Mouse (Mus musculus) midbrain, embryonic 11.5 days (tissue): ENCODE results near the gene Cd151. TPM values are rescaled to one million over a fixed set of nuclear protein-coding genes. Genes with fewer than 3 reads are reported as not detected.

Source experiments
- ATAC-seq: fragments of 200-750 bp; cut with Nextera tagmentation; 2 replicates; pipeline ENCODE4 v1.8.0; 2017; ENCODE audit warnings: moderate TSS enrichment, moderate library complexity; ENCODE audit not compliant: low FRiP score
- DNase-seq: peaks from one replicate; pipeline ENCODE4 v3.0.0; 2015; ENCODE audit warnings: low spot score; ENCODE audit errors: missing footprints
- H3K27ac ChIP-seq: fragments of 300-500 bp; sonication (generic); 2 replicates; pipeline ENCODE4 v1.5.1; 2014; ENCODE audit warnings: low read depth, low read length
- H3K27me3 ChIP-seq: fragments of 300-500 bp; sonication (generic); 2 replicates; pipeline ENCODE4 v1.6.1; 2014; ENCODE audit warnings: mild to moderate bottlenecking, low read length, moderate library complexity, mixed read lengths; ENCODE audit not compliant: control insufficient read depth, insufficient read depth
- H3K36me3 ChIP-seq: fragments of 300-500 bp; sonication (generic); 2 replicates; pipeline ENCODE4 v1.6.1; 2014; ENCODE audit warnings: mild to moderate bottlenecking, low read length, moderate library complexity, mixed read lengths; ENCODE audit not compliant: control insufficient read depth, insufficient read depth
- H3K4me1 ChIP-seq: fragments of 300-500 bp; sonication (generic); 2 replicates; pipeline ENCODE4 v1.6.1; 2014; ENCODE audit warnings: low read length; ENCODE audit not compliant: control insufficient read depth, insufficient read depth
- H3K4me2 ChIP-seq: fragments of 300-500 bp; sonication (generic); 2 replicates; pipeline ENCODE4 v1.6.1; 2014; ENCODE audit warnings: mild to moderate bottlenecking, moderate library complexity
- H3K4me3 ChIP-seq: fragments of 300-500 bp; sonication (generic); 2 replicates; pipeline ENCODE4 v1.5.1; 2014; ENCODE audit warnings: low read depth, low read length
- H3K9ac ChIP-seq: fragments of 300-500 bp; sonication (generic); 2 replicates; pipeline ENCODE4 v1.6.1; 2014; ENCODE audit warnings: low read length
- H3K9me3 ChIP-seq: fragments of 300-500 bp; sonication (generic); 2 replicates; pipeline ENCODE4 v1.6.1; 2016; ENCODE audit warnings: low read length; ENCODE audit not compliant: control insufficient read depth
- WGBS: fragments of 180-500 bp; shearing (Covaris S2); extraction: QIAGEN DNeasy Blood & Tissue Kit; methylation state at CpG from one replicate; pipeline ENCODE4 v1.1.7; 2014; 5-methylcytosine and 5-hydroxymethylcytosine counted together
- polyA plus RNA-seq: library from polyadenylated mRNA; unstranded; fragments of >200 nt; fragmentation: Nextera tagmentation; extraction: Ambion mirVana; gene quantifications from 2 replicates; pipeline ENCODE4 v1.2.1, GENCODE M21; 2014

The Cd151 gene
- polyA plus RNA-seq, 1 experiment from 2014 or later: 36.6 TPM

DNA sequence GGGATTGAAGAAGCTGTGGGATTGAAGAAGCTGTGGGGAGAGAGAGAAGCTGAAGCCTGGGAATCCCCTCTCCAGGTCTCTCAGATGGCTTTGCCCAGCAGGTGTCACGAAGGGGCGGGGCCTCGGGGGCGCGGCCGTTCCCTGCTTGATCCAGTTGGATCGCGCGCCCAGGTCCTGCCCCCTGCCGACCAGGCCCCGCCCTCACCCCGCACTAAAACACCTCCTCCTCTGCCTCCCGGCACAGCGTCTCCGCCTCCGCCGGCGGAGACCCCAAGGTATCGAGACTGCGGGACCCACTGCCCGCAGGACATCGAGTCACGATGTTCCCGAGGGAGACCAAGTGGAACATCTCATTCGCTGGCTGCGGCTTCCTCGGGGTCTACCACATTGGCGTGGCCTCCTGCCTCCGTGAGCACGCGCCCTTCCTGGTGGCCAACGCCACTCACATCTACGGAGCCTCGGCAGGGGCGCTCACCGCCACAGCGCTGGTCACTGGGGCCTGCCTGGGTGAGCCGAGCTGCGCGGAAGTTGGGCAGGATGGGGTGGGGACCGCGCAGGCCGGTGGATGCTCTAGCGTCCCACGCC, 12.1 kb upstream of the Cd151 start, which contains the start of gene Pnpla2:
Gene Pnpla2, plus strand, starts transcription at position 232 of the 585 bp plus-strand sequence.
- Histone ChIP-seq H3K27ac (no peak within 1 kb of the TSS), H3K9ac (peak within 1 kb of the TSS; percentile 76), H3K9me3 (no peaks in the 10 kb centered on the region), H3K4me3 (peak within 1 kb of the TSS; percentile 62), H3K4me1 (peaks cover 8% of the 10 kb centered on the region), H3K27me3 (peaks cover 3% of the 10 kb centered on the region), H3K4me2 (peak within 1 kb of the TSS; percentile 98), H3K36me3 (peaks cover 6% of the 10 kb centered on the region)
- DNase-seq (peak; percentile 98), ATAC-seq (peak; percentile 80)
- under 1% methylated on average over 45 of the region's 45 CpGs for WGBS

DNA sequence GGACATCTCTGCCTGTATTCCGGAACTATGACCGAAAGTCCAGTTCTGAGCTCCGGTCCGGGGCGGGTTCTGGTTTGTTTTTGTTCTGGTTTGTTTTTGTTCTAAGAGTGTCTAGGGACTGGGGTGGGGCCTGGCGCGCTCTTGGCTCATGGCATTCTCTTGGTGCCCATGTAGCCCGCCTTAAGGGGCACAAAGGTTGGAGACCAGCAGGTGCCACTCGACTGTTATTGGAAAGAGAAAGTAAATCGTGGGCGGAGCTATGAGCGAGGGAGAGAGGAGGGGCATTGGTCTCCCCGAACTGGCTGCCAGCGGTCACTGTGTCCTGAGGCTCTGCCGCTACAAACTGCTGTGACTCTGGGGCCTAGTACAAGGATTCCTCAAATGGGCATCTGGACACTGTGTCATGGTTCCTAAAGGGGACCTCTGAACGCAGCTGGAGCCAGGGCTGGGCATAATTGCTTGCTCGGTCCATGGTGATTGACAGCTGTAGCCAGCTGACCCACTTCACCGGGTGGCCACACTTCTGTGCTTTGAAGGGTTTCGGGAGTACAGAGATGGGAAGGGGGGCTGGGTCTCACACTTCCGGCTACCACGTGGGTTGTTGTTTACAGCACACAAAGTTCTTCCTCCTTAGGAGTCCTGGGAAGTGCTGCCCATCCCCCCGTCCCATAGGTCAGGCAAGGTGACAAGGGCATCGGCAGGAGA, 11.4 kb upstream of the Cd151 start:
- Histone ChIP-seq H3K9me3 (no peaks in the 10 kb centered on the region), H3K9ac (peak overlapping the region; percentile 76), H3K36me3 (peaks cover 2% of the 10 kb centered on the region), H3K4me3 (peak overlapping the region; percentile 62), H3K27ac (no peak overlapping the region), H3K4me1 (peaks cover 8% of the 10 kb centered on the region), H3K4me2 (peak overlapping the region; percentile 98), H3K27me3 (peaks cover 10% of the 10 kb centered on the region)
- ATAC-seq (peak; percentile 47), DNase-seq (no peak)
- 2% methylated on average over 23 of the region's 23 CpGs for WGBS

DNA sequence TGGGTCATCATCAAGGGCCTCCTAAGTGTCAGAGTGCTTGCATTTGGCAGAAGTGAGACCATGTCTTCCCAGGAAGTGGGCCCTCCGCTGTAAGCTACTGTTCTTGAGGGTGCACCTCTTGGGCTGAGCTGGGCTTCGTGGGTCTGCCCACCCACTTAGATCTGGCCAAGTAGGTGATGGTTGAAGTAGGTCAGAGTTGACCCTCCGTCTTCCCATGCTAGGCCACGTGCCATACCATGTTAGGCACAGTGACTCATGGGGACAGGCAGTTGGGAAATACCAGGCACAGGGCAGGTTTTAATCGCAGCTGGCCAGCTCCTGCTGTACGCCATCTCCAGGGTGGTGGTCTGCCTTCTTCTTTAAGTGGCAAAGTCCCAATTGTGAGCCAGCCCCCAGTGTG, 10.5 kb upstream of the Cd151 start:
- no peak overlapping the region for H3K9ac ChIP-seq
- H3K27ac ChIP-seq: no peak overlapping the region
- peaks cover 10% of the 10 kb centered on the region for H3K4me1 ChIP-seq
- H3K4me3 ChIP-seq: no peak overlapping the region
- WGBS: 91% methylated on average over 6 of the region's 6 CpGs
- H3K36me3 ChIP-seq: no peaks in the 10 kb centered on the region; the same call in 1 of the 2 replicates
- no peaks in the 10 kb centered on the region for H3K9me3 ChIP-seq
- peaks cover 20% of the 10 kb centered on the region for H3K27me3 ChIP-seq
- DNase-seq (no peak), ATAC-seq (no peak)
- H3K4me2 ChIP-seq: no peak overlapping the region

DNA sequence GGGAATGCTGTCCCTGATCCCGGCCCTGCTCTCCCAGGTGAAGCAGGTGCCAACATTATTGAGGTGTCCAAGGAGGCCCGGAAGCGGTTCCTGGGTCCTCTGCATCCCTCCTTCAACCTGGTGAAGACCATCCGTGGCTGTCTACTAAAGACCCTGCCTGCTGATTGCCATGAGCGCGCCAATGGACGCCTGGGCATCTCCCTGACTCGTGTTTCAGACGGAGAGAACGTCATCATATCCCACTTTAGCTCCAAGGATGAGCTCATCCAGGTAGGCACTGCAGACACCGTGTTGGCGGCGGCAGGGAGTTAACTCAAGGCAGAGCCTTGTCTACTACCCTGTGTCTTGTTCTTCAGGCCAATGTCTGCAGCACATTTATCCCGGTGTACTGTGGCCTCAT, 10.0 kb upstream of the Cd151 start:
- peaks cover 25% of the 10 kb centered on the region for H3K27me3 ChIP-seq
- H3K9ac ChIP-seq: no peak overlapping the region
- H3K27ac ChIP-seq: no peak overlapping the region
- no peak overlapping the region for H3K4me2 ChIP-seq
- H3K36me3 ChIP-seq: no peaks in the 10 kb centered on the region; the same call in 1 of the 2 replicates
- no peak overlapping the region for H3K4me3 ChIP-seq
- no peak for DNase-seq
- ATAC-seq: no peak
- WGBS: 90% methylated on average over 14 of the region's 14 CpGs
- H3K9me3 ChIP-seq: no peaks in the 10 kb centered on the region
- H3K4me1 ChIP-seq: peaks cover 13% of the 10 kb centered on the region

DNA sequence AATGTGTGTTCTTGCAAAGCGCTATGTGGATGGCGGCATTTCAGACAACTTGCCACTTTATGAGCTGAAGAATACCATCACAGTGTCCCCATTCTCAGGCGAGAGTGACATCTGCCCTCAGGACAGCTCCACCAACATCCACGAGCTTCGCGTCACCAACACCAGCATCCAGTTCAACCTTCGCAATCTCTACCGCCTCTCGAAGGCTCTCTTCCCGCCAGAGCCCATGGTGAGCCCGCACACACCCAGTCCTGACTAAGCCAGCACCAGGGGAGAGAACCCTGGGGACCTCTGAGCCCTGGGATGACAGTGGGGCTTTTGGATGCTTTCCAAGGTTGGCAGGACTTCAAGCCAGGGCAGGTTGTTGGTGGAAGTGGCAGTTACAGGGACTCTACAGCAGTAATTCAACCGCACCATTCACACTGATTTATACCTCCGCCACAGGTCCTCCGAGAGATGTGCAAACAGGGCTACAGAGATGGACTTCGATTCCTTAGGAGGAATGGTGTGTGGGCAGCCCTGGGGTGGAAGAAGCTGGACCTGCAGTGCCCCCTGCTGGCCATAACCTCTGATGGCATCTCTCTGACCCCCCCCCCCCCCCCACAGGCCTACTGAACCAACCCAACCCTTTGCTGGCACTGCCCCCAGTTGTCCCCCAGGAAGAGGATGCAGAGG, 9.1 kb upstream of the Cd151 start:
- Histone ChIP-seq H3K9ac (no peak overlapping the region), H3K4me2 (no peak overlapping the region), H3K9me3 (no peaks in the 10 kb centered on the region), H3K27ac (no peak overlapping the region), H3K36me3 (no peaks in the 10 kb centered on the region), H3K27me3 (peaks cover 34% of the 10 kb centered on the region), H3K4me1 (peaks cover 13% of the 10 kb centered on the region), H3K4me3 (no peak overlapping the region)
- ATAC-seq: no peak
- WGBS: 73% methylated on average over 15 of the region's 15 CpGs
- DNase-seq: peak; percentile 91

DNA sequence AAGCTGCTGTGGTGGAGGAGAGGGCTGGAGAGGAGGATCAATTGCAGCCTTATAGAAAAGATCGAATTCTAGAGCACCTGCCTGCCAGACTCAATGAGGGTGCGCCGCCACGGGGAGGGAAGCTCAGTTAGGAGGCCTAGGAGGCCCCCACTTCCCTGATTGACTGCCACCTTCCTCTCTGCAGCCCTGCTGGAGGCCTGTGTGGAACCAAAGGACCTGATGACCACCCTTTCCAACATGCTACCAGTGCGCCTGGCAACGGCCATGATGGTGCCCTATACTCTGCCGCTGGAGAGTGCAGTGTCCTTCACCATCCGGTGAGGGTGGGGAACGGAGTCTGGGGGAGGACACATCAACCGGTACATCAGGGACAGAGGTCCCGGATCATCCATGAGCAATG, 8.5 kb upstream of the Cd151 start:
- Histone ChIP-seq H3K9me3 (no peaks in the 10 kb centered on the region), H3K4me2 (no peak overlapping the region), H3K27ac (no peak overlapping the region), H3K9ac (no peak overlapping the region), H3K36me3 (no peaks in the 10 kb centered on the region), H3K4me1 (peaks cover 13% of the 10 kb centered on the region), H3K4me3 (no peak overlapping the region), H3K27me3 (peaks cover 39% of the 10 kb centered on the region)
- no peak for ATAC-seq
- 92% methylated on average over 11 of the region's 11 CpGs for WGBS
- DNase-seq: no peak

DNA sequence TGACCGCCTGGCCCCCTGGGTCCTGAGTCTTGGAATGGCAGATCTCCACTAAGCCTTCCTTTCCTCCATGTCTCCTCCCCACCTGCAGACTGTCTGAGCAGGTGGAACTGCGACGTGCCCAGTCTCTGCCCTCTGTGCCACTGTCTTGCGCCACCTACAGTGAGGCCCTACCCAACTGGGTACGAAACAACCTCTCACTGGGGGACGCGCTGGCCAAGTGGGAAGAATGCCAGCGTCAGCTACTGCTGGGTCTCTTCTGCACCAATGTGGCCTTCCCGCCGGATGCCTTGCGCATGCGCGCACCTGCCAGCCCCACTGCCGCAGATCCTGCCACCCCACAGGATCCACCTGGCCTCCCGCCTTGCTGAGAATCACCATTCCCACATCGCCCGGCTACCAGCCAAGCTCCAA, 7.9 kb upstream of the Cd151 start:
- DNase-seq (no peak), ATAC-seq (no peak)
- H3K4me3 ChIP-seq: no peak overlapping the region
- WGBS: 90% methylated on average over 17 of the region's 17 CpGs
- peaks cover 45% of the 10 kb centered on the region for H3K27me3 ChIP-seq
- H3K9me3 ChIP-seq: no peaks in the 10 kb centered on the region
- no peaks in the 10 kb centered on the region for H3K36me3 ChIP-seq
- H3K4me2 ChIP-seq: no peak overlapping the region
- no peak overlapping the region for H3K27ac ChIP-seq
- H3K4me1 ChIP-seq: peaks cover 13% of the 10 kb centered on the region
- no peak overlapping the region for H3K9ac ChIP-seq

DNA sequence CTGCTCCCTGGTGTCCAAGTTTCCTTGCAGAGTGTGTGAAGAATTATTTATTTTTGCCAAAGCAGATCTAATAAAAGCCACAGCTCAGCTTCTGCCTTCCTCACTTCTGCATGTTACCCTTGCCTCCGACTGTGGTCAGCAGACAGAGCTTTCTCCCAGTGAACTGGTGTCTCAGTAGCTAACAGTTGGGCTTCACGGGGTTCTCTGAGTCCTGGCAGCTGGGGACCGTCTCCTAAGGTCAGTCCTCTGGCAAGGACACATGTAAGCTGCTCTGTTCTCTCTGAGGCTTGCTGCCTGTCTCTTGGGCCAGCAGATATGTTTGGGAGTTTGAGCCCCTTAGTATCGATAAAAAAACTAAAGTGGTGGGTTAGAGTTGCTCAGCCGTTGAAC, 7.2 kb upstream of the Cd151 start:
- H3K36me3 ChIP-seq: no peaks in the 10 kb centered on the region
- peaks cover 52% of the 10 kb centered on the region for H3K27me3 ChIP-seq
- peaks cover 17% of the 10 kb centered on the region for H3K4me1 ChIP-seq
- DNase-seq (no peak), ATAC-seq (no peak)
- 79% methylated on average over 5 of the region's 5 CpGs for WGBS
- H3K4me3 ChIP-seq: no peak overlapping the region
- H3K4me2 ChIP-seq: no peak overlapping the region
- H3K9ac ChIP-seq: no peak overlapping the region
- H3K27ac ChIP-seq: no peak overlapping the region
- H3K9me3 ChIP-seq: no peaks in the 10 kb centered on the region
